Mouse (Mus musculus): ENCODE measurements around the gene Fxyd3.
A peak's percentile ranks its signal among the peaks of the same experiment; 100 is the strongest.

Gene Fxyd3

GRCm38 (mm10) chr7:31097583-31098248 lies 21.2 kb upstream of the Fxyd3 start:
- DNase-seq: peak; percentile 93

- DNase-seq: no peak
Observed at GRCm38 (mm10) chr7:31096892-31097564, 20.5 kb upstream of the Fxyd3 start.

GRCm38 (mm10) chr7:31094774-31095501 lies 18.4 kb upstream of the Fxyd3 start:
- DNase-seq: no peak

GRCm38 (mm10) chr7:31089721-31090120 lies 13.2 kb upstream of the Fxyd3 start:
- no peak for DNase-seq

- no peak for DNase-seq
Observed at GRCm38 (mm10) chr7:31088206-31088605, 11.7 kb upstream of the Fxyd3 start.

- DNase-seq: no peak
Observed at GRCm38 (mm10) chr7:31087262-31087661, 10.8 kb upstream of the Fxyd3 start.

- no peak for DNase-seq
Observed at GRCm38 (mm10) chr7:31086175-31086755, 9.8 kb upstream of the Fxyd3 start.

- no peak for DNase-seq
Observed at GRCm38 (mm10) chr7:31085171-31085570, 8.7 kb upstream of the Fxyd3 start.

GRCm38 (mm10) chr7:31084140-31084539 lies 7.6 kb upstream of the Fxyd3 start:
- DNase-seq: no peak

- DNase-seq: no peak
Observed at GRCm38 (mm10) chr7:31082831-31083588, 6.5 kb upstream of the Fxyd3 start.

- no peak for DNase-seq
Observed at GRCm38 (mm10) chr7:31082106-31082505, 5.6 kb upstream of the Fxyd3 start.

GRCm38 (mm10) chr7:31081106-31081505 lies 4.6 kb upstream of the Fxyd3 start:
- DNase-seq: no peak

GRCm38 (mm10) chr7:31080611-31081010 lies 4.1 kb upstream of the Fxyd3 start:
- DNase-seq: no peak

- DNase-seq: no peak
Observed at GRCm38 (mm10) chr7:31079670-31080069, 3.2 kb upstream of the Fxyd3 start.

GRCm38 (mm10) chr7:31077885-31078445 lies 1.5 kb upstream of the Fxyd3 start:
- no peak for DNase-seq

GRCm38 (mm10) chr7:31077470-31077869 lies 966 bp upstream of the Fxyd3 start:
- DNase-seq: no peak

- no peak for DNase-seq
Observed at GRCm38 (mm10) chr7:31074713-31075069, 1.8 kb downstream of the Fxyd3 start.

- no peak for DNase-seq
Observed at GRCm38 (mm10) chr7:31074061-31074712, 2.3 kb downstream of the Fxyd3 start.

GRCm38 (mm10) chr7:31073546-31073945 lies 3.0 kb downstream of the Fxyd3 start:
- no peak for DNase-seq

- no peak for DNase-seq
Observed at GRCm38 (mm10) chr7:31072326-31072725, 4.2 kb downstream of the Fxyd3 start.

- no peak for DNase-seq
Observed at GRCm38 (mm10) chr7:31070324-31070723, 6.2 kb downstream of the Fxyd3 start.

GRCm38 (mm10) chr7:31069491-31069890 lies 7.0 kb downstream of the Fxyd3 start:
- DNase-seq: no peak
